Mouse (Mus musculus) cerebellum, adult 8-10 months (tissue): Measurements from ENCODE around the gene Prr36.
A peak's percentile ranks its signal among the peaks of the same experiment; 100 is the strongest.

Experiments
- DNase-seq: peaks from one replicate; pipeline ENCODE4 v3.0.0; 2022

Gene Prr36

GRCm38 (mm10) chr8:4238434-4239192, 21.4 kb upstream of the Prr36 start, which contains the start of the genes Map2k7 and Gm49320:
TSS of gene Map2k7 (plus strand) at chr8:4238740.
TSS of gene Gm49320 (plus strand) at chr8:4238865.
- peak; percentile 100 for DNase-seq

GRCm38 (mm10) chr8:4237814-4238433, 20.7 kb upstream of the Prr36 start:
- no peak for DNase-seq

- DNase-seq, result no peak
Observed at GRCm38 (mm10) chr8:4230612-4231351, 13.5 kb upstream of the Prr36 start.

GRCm38 (mm10) chr8:4229784-4230183, 12.5 kb upstream of the Prr36 start:
- DNase-seq, result no peak

GRCm38 (mm10) chr8:4227919-4228318, 10.7 kb upstream of the Prr36 start:
- DNase-seq, result no peak

- DNase-seq, result no peak
Observed at GRCm38 (mm10) chr8:4226739-4227347, 9.6 kb upstream of the Prr36 start, which contains the start of gene Lrrc8e. TSS of gene Lrrc8e (plus strand) at chr8:4226827.

GRCm38 (mm10) chr8:4226323-4226722, 9.1 kb upstream of the Prr36 start:
- no peak for DNase-seq

- DNase-seq, result no peak
Observed at GRCm38 (mm10) chr8:4222059-4222458, 4.8 kb upstream of the Prr36 start.

GRCm38 (mm10) chr8:4219617-4220016, 2.4 kb upstream of the Prr36 start:
- DNase-seq, result no peak

GRCm38 (mm10) chr8:4216296-4216695, 963 bp downstream of the Prr36 start:
- peak; percentile 32 for DNase-seq

- no peak for DNase-seq
Observed at GRCm38 (mm10) chr8:4214006-4214980, 3.0 kb downstream of the Prr36 start.

- peak; percentile 28 for DNase-seq
Observed at GRCm38 (mm10) chr8:4213210-4214005, 3.9 kb downstream of the Prr36 start.

GRCm38 (mm10) chr8:4212809-4213209, 4.5 kb downstream of the Prr36 start:
- peak; percentile 25 for DNase-seq

GRCm38 (mm10) chr8:4211097-4211496, 6.2 kb downstream of the Prr36 start:
- DNase-seq, result no peak

GRCm38 (mm10) chr8:4207016-4207350, 10.3 kb downstream of the Prr36 start:
- DNase-seq, result no peak

- DNase-seq, result peak; percentile 32
Observed at GRCm38 (mm10) chr8:4206182-4207015, 10.9 kb downstream of the Prr36 start.

- DNase-seq, result no peak
Observed at GRCm38 (mm10) chr8:4205246-4206123, 11.8 kb downstream of the Prr36 start.

- DNase-seq, result no peak
Observed at GRCm38 (mm10) chr8:4201321-4201720, 15.9 kb downstream of the Prr36 start.

- DNase-seq, result no peak
Observed at GRCm38 (mm10) chr8:4193588-4193894, 23.7 kb downstream of the Prr36 start.
